Mouse (Mus musculus): ENCODE results near the gene Odf3l2. TPM values are rescaled to one million over a fixed set of nuclear protein-coding genes. Genes with fewer than 3 reads are reported as not detected.

The Odf3l2 gene
- total and polyA plus RNA-seq, 2 experiments from 2014 or later, result not detected

- Histone ChIP-seq H3K4me2 (ENCODE audit: low read depth, low read length) (peak overlapping the region; percentile 88), H3K9ac (replicated peaks; ENCODE audit: low read depth, low read length) (peak overlapping the region; percentile 94), H3K36me3 (replicated peaks; ENCODE audit: control insufficient read depth, insufficient read depth, low read length) (peaks cover 46% of the 10 kb centered on the region), H3K4me3 (ENCODE audit: low read depth, low read length) (peak overlapping the region; percentile 90), H3K27ac (ENCODE audit: low read depth) (peak overlapping the region; percentile 96), H3K4me1 (ENCODE audit: control insufficient read depth, insufficient read depth) (peaks cover 30% of the 10 kb centered on the region), H3K27me3 (ENCODE audit: control insufficient read depth, insufficient read depth, low read length) (no peaks in the 10 kb centered on the region), H3K9me3 (replicated peaks; ENCODE audit: control insufficient read depth, low read length) (no peaks in the 10 kb centered on the region)
- WGBS, result 58% methylated on average over 6 of the region's 6 CpGs
- no peak for TF ChIP-seq CTCF (IDR thresholded peaks at IDR 0.05; ENCODE audit: low read depth)
- no peak for TF ChIP-seq EP300 (IDR thresholded peaks at IDR 0.05; ENCODE audit: low read depth)
- no peak for ATAC-seq (ENCODE audit: insufficient read depth, low read depth)
- DNase-seq (ENCODE audit: low spot score), result no peak
Observed at GRCm38 (mm10) chr10:79683726-79684640, 38.4 kb upstream of the Odf3l2 start.

DNA sequence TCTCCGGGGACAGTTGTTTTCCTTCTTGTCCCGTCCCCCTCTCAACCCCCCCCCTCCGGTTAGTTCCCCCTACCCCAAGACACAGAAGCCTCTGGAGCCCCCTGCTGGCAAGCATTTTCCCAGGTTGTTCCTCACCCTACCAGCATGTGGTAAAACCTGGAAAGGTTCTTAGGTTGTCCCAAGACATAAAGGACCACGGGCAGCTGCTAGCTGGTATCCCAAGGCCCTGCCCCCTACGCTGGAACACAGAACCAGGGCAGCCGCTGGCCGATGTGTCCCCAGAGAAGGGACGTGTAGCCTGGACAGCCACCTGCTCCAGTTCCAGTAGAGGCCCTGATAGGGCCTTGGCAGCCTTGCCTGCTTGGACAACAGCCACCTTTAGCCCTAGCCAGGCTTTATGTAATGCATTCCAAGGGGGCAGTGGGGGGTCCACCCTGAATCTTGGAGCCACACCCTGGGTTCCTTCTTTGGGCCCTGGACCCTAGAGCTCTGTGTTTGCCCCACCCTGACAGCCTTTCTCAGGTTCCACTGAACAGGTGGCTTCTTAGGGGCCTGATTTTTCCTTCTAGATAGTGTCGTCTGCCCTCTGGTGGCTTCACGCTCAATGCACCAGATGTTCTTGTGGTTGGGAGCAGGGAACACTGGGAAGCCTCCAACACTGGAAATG is 37.5 kb upstream of the Odf3l2 start:
- peaks cover 30% of the 10 kb centered on the region for H3K4me1 ChIP-seq (ENCODE audit: control insufficient read depth, insufficient read depth)
- under 1% methylated on average over 10 of the region's 10 CpGs for WGBS

GRCm38 (mm10) chr10:79682551-79682915 is 37.0 kb upstream of the Odf3l2 start:
- Histone ChIP-seq H3K27ac (ENCODE audit: low read depth) (peak overlapping the region; percentile 96), H3K9ac (replicated peaks; ENCODE audit: low read depth, low read length) (peak overlapping the region; percentile 94), H3K4me2 (ENCODE audit: low read depth, low read length) (peak overlapping the region; percentile 88), H3K36me3 (replicated peaks; ENCODE audit: control insufficient read depth, insufficient read depth, low read length) (peaks cover 31% of the 10 kb centered on the region), H3K4me3 (ENCODE audit: low read depth, low read length) (peak overlapping the region; percentile 90), H3K4me1 (ENCODE audit: control insufficient read depth, insufficient read depth) (peaks cover 30% of the 10 kb centered on the region), H3K27me3 (ENCODE audit: control insufficient read depth, insufficient read depth, low read length) (no peaks in the 10 kb centered on the region), H3K9me3 (replicated peaks; ENCODE audit: control insufficient read depth, low read length) (no peaks in the 10 kb centered on the region)
- ATAC-seq (ENCODE audit: insufficient read depth, low read depth), result no peak; the same call in 1 of the 2 replicates
- under 1% methylated on average over 10 of the region's 10 CpGs for WGBS
- TF ChIP-seq EP300 (IDR thresholded peaks at IDR 0.05; ENCODE audit: low read depth) (no peak), CTCF (IDR thresholded peaks at IDR 0.05; ENCODE audit: low read depth) (no peak)
- DNase-seq (ENCODE audit: low spot score), result no peak

More for the DNA sequence above, 37.5 kb upstream of the Odf3l2 start:
- DNase-seq (ENCODE audit: low spot score) (peak; percentile 76), ATAC-seq (ENCODE audit: insufficient read depth, low read depth) (peak; percentile 4)
- no peaks in the 10 kb centered on the region for H3K9me3 ChIP-seq (replicated peaks; ENCODE audit: control insufficient read depth, low read length)
- H3K36me3 ChIP-seq (replicated peaks; ENCODE audit: control insufficient read depth, insufficient read depth, low read length), result peaks cover 36% of the 10 kb centered on the region
- H3K27ac ChIP-seq (ENCODE audit: low read depth), result peak overlapping the region; percentile 96
- H3K27me3 ChIP-seq (ENCODE audit: control insufficient read depth, insufficient read depth, low read length), result no peaks in the 10 kb centered on the region
- peak overlapping the region; percentile 88 for H3K4me2 ChIP-seq (ENCODE audit: low read depth, low read length)
- peak overlapping the region; percentile 94 for H3K9ac ChIP-seq (replicated peaks; ENCODE audit: low read depth, low read length)
- H3K4me3 ChIP-seq (ENCODE audit: low read depth, low read length), result peak overlapping the region; percentile 90
- TF ChIP-seq CTCF (IDR thresholded peaks at IDR 0.05; ENCODE audit: low read depth), result peak; percentile 62
- no peak for TF ChIP-seq EP300 (IDR thresholded peaks at IDR 0.05; ENCODE audit: low read depth)

DNA sequence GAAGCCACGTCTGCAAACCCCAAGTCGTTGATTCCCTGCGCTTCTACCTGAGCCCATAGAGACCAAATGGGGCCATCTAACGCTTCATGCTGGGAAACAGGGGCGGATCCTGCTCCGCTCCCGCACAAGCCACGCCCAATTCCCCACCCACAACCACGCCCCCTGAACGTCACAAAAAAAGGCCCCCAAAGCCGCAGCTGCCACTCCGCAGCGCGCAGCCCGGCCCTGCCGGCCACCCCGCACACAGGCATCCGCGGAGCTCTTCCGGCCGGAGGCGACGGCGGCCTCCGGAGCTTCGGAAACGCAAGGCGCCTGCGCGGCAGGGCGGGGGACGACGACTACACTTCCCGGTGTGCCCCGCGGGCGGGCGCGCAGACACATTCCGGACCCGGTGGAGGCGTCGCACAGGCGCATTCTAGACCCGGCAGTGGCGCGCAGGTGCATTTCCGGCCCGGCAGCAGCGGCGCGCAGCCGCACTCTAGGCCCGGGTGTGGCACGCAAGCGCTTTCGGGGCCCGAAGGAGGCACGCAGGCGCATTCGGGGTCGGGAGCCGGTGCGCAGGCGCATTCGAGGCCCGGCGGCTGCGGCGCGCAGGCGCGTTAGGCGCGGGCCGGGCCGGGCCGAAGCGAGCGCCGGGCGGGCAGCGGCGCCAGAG is 36.2 kb upstream of the Odf3l2 start, which contains the start of gene Cdc34:
Cdc34 (plus strand) TSS at position 605 of the 655 bp plus-strand sequence.
- Histone ChIP-seq H3K36me3 (replicated peaks; ENCODE audit: control insufficient read depth, insufficient read depth, low read length) (peaks cover 23% of the 10 kb centered on the region), H3K4me1 (ENCODE audit: control insufficient read depth, insufficient read depth) (peaks cover 25% of the 10 kb centered on the region), H3K4me2 (ENCODE audit: low read depth, low read length) (peak within 1 kb of the TSS; percentile 88), H3K4me3 (ENCODE audit: low read depth, low read length) (peak within 1 kb of the TSS; percentile 90), H3K27me3 (ENCODE audit: control insufficient read depth, insufficient read depth, low read length) (no peaks in the 10 kb centered on the region), H3K9me3 (replicated peaks; ENCODE audit: control insufficient read depth, low read length) (no peaks in the 10 kb centered on the region), H3K9ac (replicated peaks; ENCODE audit: low read depth, low read length) (peak within 1 kb of the TSS; percentile 94), H3K27ac (ENCODE audit: low read depth) (peak within 1 kb of the TSS; percentile 96)
- DNase-seq (ENCODE audit: low spot score) (peak; percentile 99), ATAC-seq (ENCODE audit: insufficient read depth, low read depth) (peak; percentile 90)
- TF ChIP-seq CTCF (IDR thresholded peaks at IDR 0.05; ENCODE audit: low read depth), result peak; percentile 14; the same call in 1 of the 2 replicates
- no peak; the same call in 1 of the 2 replicates for TF ChIP-seq EP300 (IDR thresholded peaks at IDR 0.05; ENCODE audit: low read depth)
- WGBS, result under 1% methylated on average over 78 of the region's 84 CpGs

All from heart, postnatal 0 days (tissue).